In genomic region chr9:35431396-35431795, GRCm38 (mm10) we compare ENCODE assay signal across 17 mouse cellular contexts.
"Had no signal": no experiment of that assay in that cellular context is flagged by ENCODE, and none has a peak within 500 bp of the region (broad histone marks: within the 10 kb centered on the region; RNA-seq: fewer than 3 reads in every experiment).

No protein-coding gene starts in this region.

- H3K9me3 ChIP-seq: limb, embryonic 12.5 days; liver, embryonic 12.5 days; midbrain, embryonic 10.5 days; neural tube, embryonic 12.5 days; stomach, embryonic 15.5 days had no signal

- H3K4me3 ChIP-seq: limb, embryonic 12.5 days; liver, embryonic 12.5 days; midbrain, embryonic 10.5 days; neural tube, embryonic 12.5 days; stomach, embryonic 15.5 days had no signal

- H3K36me3 ChIP-seq: liver, embryonic 12.5 days; neural tube, embryonic 12.5 days; stomach, embryonic 15.5 days had no signal

- H3K9ac ChIP-seq: limb, embryonic 12.5 days; liver, embryonic 12.5 days; lung, embryonic 14.5 days; neural tube, embryonic 12.5 days; stomach, embryonic 15.5 days had no signal

- H3K4me1 ChIP-seq: liver, embryonic 12.5 days had no signal

- H3K27ac ChIP-seq: kidney, postnatal 0 days; limb, embryonic 12.5 days; liver, embryonic 12.5 days; midbrain, embryonic 10.5 days; neural tube, embryonic 12.5 days; stomach, embryonic 15.5 days had no signal

- DNase-seq: kidney, adult 9 months; kidney, postnatal 36 days; layer of hippocampus, adult 9-11 months; layer of hippocampus, postnatal 36 days; lung, embryonic 14.5 days; lung, postnatal 10 days; lung, postnatal 4 days; retina, postnatal 1 day; right cerebral cortex, postnatal 14 days; thymus, adult 2 months; thymus, postnatal 25 days had no signal

- ATAC-seq: liver, embryonic 12.5 days had no signal

- H3K27me3 ChIP-seq: limb, embryonic 12.5 days; liver, embryonic 12.5 days; neural tube, embryonic 12.5 days; stomach, embryonic 15.5 days had no signal

- H3K4me2 ChIP-seq: limb, embryonic 12.5 days; liver, embryonic 12.5 days; lung, embryonic 14.5 days; neural tube, embryonic 12.5 days; stomach, embryonic 15.5 days had no signal
